Mouse (Mus musculus) lung, postnatal 0 days (tissue): ENCODE results near the gene Agtrap. TPM values are rescaled to one million over a fixed set of nuclear protein-coding genes. Genes with fewer than 3 reads are reported as not detected.
A peak's percentile ranks its signal among the peaks of the same experiment; 100 is the strongest.
"Not testable (repeated sequence)": the region's sequence is repeated elsewhere in the genome, so short reads cannot be mapped to it uniquely, and the experiment has no call there.

Source experiments
- ATAC-seq: fragments of 200-750 bp; cut with Nextera tagmentation; 2 replicates; pipeline ENCODE4 v1.8.0; 2017; ENCODE audit warnings: moderate library complexity
- DNase-seq: peaks from one replicate; pipeline ENCODE4 v3.0.0-alpha.2; 2016; ENCODE audit warnings: low spot score
- H3K27ac ChIP-seq: fragments of 300-500 bp; sonication (generic); 2 replicates; pipeline ENCODE4 v1.5.1; 2014; ENCODE audit warnings: antibody characterized with exemption, mild to moderate bottlenecking, low read length, mixed read lengths
- H3K27me3 ChIP-seq: fragments of 300-500 bp; sonication (generic); replicated peaks from 2 replicates; pipeline ENCODE4 v1.6.1; 2014; ENCODE audit warnings: low read length, mixed read lengths; ENCODE audit not compliant: insufficient read depth
- H3K36me3 ChIP-seq: fragments of 300-500 bp; sonication (generic); 2 replicates; pipeline ENCODE4 v1.6.1; 2014; ENCODE audit warnings: low read length, mixed read lengths; ENCODE audit not compliant: insufficient read depth
- H3K4me1 ChIP-seq: fragments of 300-500 bp; sonication (generic); 2 replicates; pipeline ENCODE4 v1.6.1; 2014; ENCODE audit warnings: antibody characterized with exemption, low read depth, low read length, mixed read lengths; ENCODE audit not compliant: insufficient read depth
- H3K4me2 ChIP-seq: fragments of 300-500 bp; sonication (generic); replicated peaks from 2 replicates; pipeline ENCODE4 v1.6.1; 2014; ENCODE audit warnings: low read depth, mild to moderate bottlenecking, low read length, moderate library complexity, mixed read lengths
- H3K4me3 ChIP-seq: fragments of 300-500 bp; sonication (generic); 2 replicates; pipeline ENCODE4 v1.5.1; 2014; ENCODE audit warnings: low read depth, low read length
- H3K9ac ChIP-seq: fragments of 300-500 bp; sonication (generic); replicated peaks from 2 replicates; pipeline ENCODE4 v1.6.1; 2014; ENCODE audit warnings: low read depth, mild to moderate bottlenecking
- H3K9me3 ChIP-seq: fragments of 300-500 bp; sonication (generic); 2 replicates; pipeline ENCODE4 v1.6.1; 2016; ENCODE audit warnings: low read length, mixed read lengths
- CTCF ChIP-seq: IDR thresholded peaks from 2 replicates; pipeline ENCODE4 v1.5.1; 2016; ENCODE audit warnings: antibody characterized with exemption, mild to moderate bottlenecking
- EP300 ChIP-seq: IDR thresholded peaks from 2 replicates; pipeline ENCODE4 v1.6.1; 2016; ENCODE audit warnings: antibody characterized with exemption, mild to moderate bottlenecking, control low read depth
- WGBS: fragments of 180-500 bp; shearing (Covaris S2); extraction: QIAGEN DNeasy Blood & Tissue Kit; methylation state at CpG from one replicate; pipeline ENCODE4 v1.1.7; 2014; 5-methylcytosine and 5-hydroxymethylcytosine counted together
- polyA plus RNA-seq: library from polyadenylated mRNA; unstranded; fragments of >200 nt; fragmentation: Nextera tagmentation; extraction: Ambion mirVana; gene quantifications from 2 replicates; pipeline ENCODE4 v1.2.1, GENCODE M21; 2015

The Agtrap gene
- polyA plus RNA-seq, 1 experiment from 2014 or later = 22.0 TPM

- DNase-seq, H3K4me3 ChIP-seq, H3K9ac ChIP-seq, H3K27me3 ChIP-seq, H3K4me2 ChIP-seq, H3K36me3 ChIP-seq, ATAC-seq, H3K4me1 ChIP-seq, H3K27ac ChIP-seq, H3K9me3 ChIP-seq: not testable (repeated sequence)
- TF ChIP-seq CTCF = peak; percentile 18; the same call in 1 of the 2 replicates
- WGBS = 77% methylated on average over 9 of the region's 9 CpGs
These were observed 31.7 kb upstream of the Agtrap start for GRCm38 (mm10) chr4:148119578-148119977.

- Histone ChIP-seq H3K27ac (no peak overlapping the region), H3K4me1 (no peaks in the 10 kb centered on the region), H3K4me2 (no peak overlapping the region), H3K4me3 (no peak overlapping the region), H3K9me3 (no peaks in the 10 kb centered on the region), H3K9ac (no peak overlapping the region), H3K27me3 (0 out of 2 replicates have a peak, but pooled peaks cover 5% of the 10 kb centered on the region), H3K36me3 (no peaks in the 10 kb centered on the region)
- DNase-seq = no peak
- TF ChIP-seq EP300 = no peak
- peak; percentile 40 for TF ChIP-seq CTCF
- WGBS = 69% methylated on average over 4 of the region's 4 CpGs
- ATAC-seq = no peak
These were observed 29.6 kb upstream of the Agtrap start for GRCm38 (mm10) chr4:148117392-148117791.

- no peak overlapping the region for H3K9ac ChIP-seq
- ATAC-seq (no peak), DNase-seq (no peak)
- H3K9me3 ChIP-seq = no peaks in the 10 kb centered on the region
- no peak overlapping the region for H3K27ac ChIP-seq
- no peak overlapping the region for H3K4me3 ChIP-seq
- TF ChIP-seq CTCF (peak; percentile 22), EP300 (no peak)
- WGBS = 67% methylated on average over 4 of the region's 4 CpGs
- H3K4me1 ChIP-seq = no peaks in the 10 kb centered on the region
- no peak overlapping the region for H3K4me2 ChIP-seq
- 0 out of 2 replicates have a peak, but pooled peaks cover 5% of the 10 kb centered on the region for H3K27me3 ChIP-seq
- no peaks in the 10 kb centered on the region for H3K36me3 ChIP-seq
These were observed 28.8 kb upstream of the Agtrap start for GRCm38 (mm10) chr4:148116657-148117056.

- H3K9me3 ChIP-seq = no peaks in the 10 kb centered on the region
- H3K4me1 ChIP-seq = no peaks in the 10 kb centered on the region
- H3K4me2 ChIP-seq = no peak overlapping the region
- no peak overlapping the region for H3K9ac ChIP-seq
- H3K27me3 ChIP-seq = 0 out of 2 replicates have a peak, but pooled peaks cover 5% of the 10 kb centered on the region
- 2% methylated on average over 15 of the region's 15 CpGs for WGBS
- peak; percentile 44 for ATAC-seq
- peak; percentile 62 for TF ChIP-seq CTCF
- no peak for TF ChIP-seq EP300
- no peak overlapping the region for H3K27ac ChIP-seq
- DNase-seq = peak; percentile 37
- no peaks in the 10 kb centered on the region for H3K36me3 ChIP-seq
- H3K4me3 ChIP-seq = no peak overlapping the region
These were observed 27.6 kb upstream of the Agtrap start for GRCm38 (mm10) chr4:148115467-148115866.

- 5% methylated on average over 15 of the region's 15 CpGs for WGBS
- Histone ChIP-seq H3K4me2 (no peak overlapping the region), H3K36me3 (no peaks in the 10 kb centered on the region), H3K4me1 (no peaks in the 10 kb centered on the region), H3K27me3 (0 out of 2 replicates have a peak, but pooled peaks cover 5% of the 10 kb centered on the region), H3K27ac (no peak overlapping the region), H3K9ac (no peak overlapping the region), H3K9me3 (no peaks in the 10 kb centered on the region), H3K4me3 (no peak overlapping the region)
- DNase-seq = peak; percentile 86
- peak; percentile 80 for ATAC-seq
- TF ChIP-seq EP300 (no peak), CTCF (peak; percentile 100)
These were observed 27.0 kb upstream of the Agtrap start for GRCm38 (mm10) chr4:148114758-148115391.

- H3K27me3 ChIP-seq = 0 out of 2 replicates have a peak, but pooled peaks cover 8% of the 10 kb centered on the region
- H3K4me2 ChIP-seq = no peak overlapping the region
- H3K36me3 ChIP-seq = no peaks in the 10 kb centered on the region
- H3K9ac ChIP-seq = no peak overlapping the region
- ATAC-seq (no peak), DNase-seq (no peak)
- WGBS = 69% methylated on average over 12 of the region's 12 CpGs
- no peak overlapping the region for H3K27ac ChIP-seq
- TF ChIP-seq EP300 (no peak), CTCF (no peak)
- no peaks in the 10 kb centered on the region for H3K9me3 ChIP-seq
- H3K4me3 ChIP-seq = no peak overlapping the region
- no peaks in the 10 kb centered on the region for H3K4me1 ChIP-seq
These were observed 24.7 kb upstream of the Agtrap start for GRCm38 (mm10) chr4:148112519-148112918.
